ENCODE assay signal across 39 mouse cellular contexts in genomic region chr7:108671058-108671457, GRCm38 (mm10). TPM values are rescaled to one million over a fixed set of nuclear protein-coding genes. Genes with fewer than 3 reads are reported as not detected.
"Had no signal": no experiment of that assay in that cellular context is flagged by ENCODE, and none has a peak within 500 bp of the region (broad histone marks: within the 10 kb centered on the region; RNA-seq: fewer than 3 reads in every experiment).

No protein-coding gene starts in this region.

- ATAC-seq: hindbrain, embryonic 16.5 days; hindbrain, postnatal 0 days; inflammation-experienced regulatory T-cells, adult 6 months had no signal

- H3K9ac ChIP-seq: heart, embryonic 12.5 days; heart, embryonic 13.5 days; heart, embryonic 15.5 days; hindbrain, embryonic 12.5 days; hindbrain, embryonic 14.5 days; hindbrain, embryonic 15.5 days had no signal

- H3K4me3 ChIP-seq: heart, adult 2 months; heart, embryonic 10.5 days; heart, embryonic 12.5 days; heart, embryonic 13.5 days; heart, embryonic 15.5 days; hindbrain, embryonic 10.5 days; hindbrain, embryonic 12.5 days; hindbrain, embryonic 15.5 days; layer of hippocampus, adult 2 months; left cerebral cortex, adult 2 months had no signal

- H3K36me3 ChIP-seq: heart, embryonic 10.5 days; heart, embryonic 12.5 days; heart, embryonic 13.5 days; heart, embryonic 15.5 days; hindbrain, embryonic 10.5 days; hindbrain, embryonic 12.5 days; hindbrain, embryonic 15.5 days had no signal

- H3K4me2 ChIP-seq: heart, embryonic 11.5 days; heart, embryonic 12.5 days; heart, embryonic 13.5 days; heart, embryonic 15.5 days; hindbrain, embryonic 12.5 days; hindbrain, embryonic 14.5 days; hindbrain, embryonic 15.5 days had no signal

- H3K27me3 ChIP-seq: heart, embryonic 12.5 days; heart, embryonic 13.5 days; heart, embryonic 15.5 days; hindbrain, embryonic 12.5 days; hindbrain, embryonic 15.5 days had no signal

- H3K9me3 ChIP-seq: heart, embryonic 10.5 days; heart, embryonic 15.5 days; hindbrain, embryonic 12.5 days; hindbrain, embryonic 15.5 days had no signal

- H3K4me1 ChIP-seq: heart, embryonic 10.5 days; heart, embryonic 12.5 days; heart, embryonic 13.5 days; heart, embryonic 15.5 days; hindbrain, embryonic 10.5 days; hindbrain, embryonic 12.5 days; hindbrain, embryonic 15.5 days had no signal

- DNase-seq: heart, adult 2 months; heart, postnatal 10 days; heart, postnatal 14 days; heart, postnatal 36 days; heart, postnatal 4 days; kidney, adult 11 months; kidney, adult 18-20 months; kidney, adult 2 months; kidney, adult 8-10 months; kidney, adult 9 months; kidney, postnatal 10 days; kidney, postnatal 14 days; kidney, postnatal 25 days; kidney, postnatal 36 days; kidney, postnatal 4 days; layer of hippocampus, adult 9-11 months; layer of hippocampus, postnatal 36 days had no signal

- H3K27ac ChIP-seq: heart, adult 2 months; heart, embryonic 10.5 days; heart, embryonic 13.5 days; heart, embryonic 15.5 days; hindbrain, embryonic 10.5 days; hindbrain, embryonic 12.5 days; hindbrain, embryonic 14.5 days; hindbrain, embryonic 15.5 days; hindbrain, postnatal 0 days; kidney, postnatal 0 days; layer of hippocampus, adult 2 months; left cerebral cortex, adult 2 months had no signal

RNA-seq across cellular contexts. Expression of gene Olfr510, which starts 4.8 kb away (rescaled TPM):
- polyA plus RNA-seq: heart, adult 2 months; heart, embryonic 10.5 days; heart, embryonic 11.5 days; heart, embryonic 12.5 days; heart, embryonic 13.5 days; heart, embryonic 14.5 days; heart, embryonic 15.5 days; heart, embryonic 16.5 days; heart, postnatal 0 days; hindbrain, embryonic 10.5 days; hindbrain, embryonic 11.5 days; hindbrain, embryonic 12.5 days; hindbrain, embryonic 14.5 days; hindbrain, embryonic 15.5 days; hindbrain, embryonic 16.5 days; hindbrain, postnatal 0 days; inflammation-experienced regulatory T-cells, adult 6 months; intestine, embryonic 14.5 days; kidney, adult 2 months; kidney, embryonic 14.5 days; kidney, embryonic 16.5 days; kidney, postnatal 0 days had no signal

RNA-seq across cellular contexts. Expression of gene Olfr509, which starts 19.4 kb away (rescaled TPM):
- polyA plus RNA-seq: heart, adult 2 months; heart, embryonic 10.5 days; heart, embryonic 11.5 days; heart, embryonic 12.5 days; heart, embryonic 13.5 days; heart, embryonic 14.5 days; heart, embryonic 15.5 days; heart, embryonic 16.5 days; heart, postnatal 0 days; hindbrain, embryonic 10.5 days; hindbrain, embryonic 11.5 days; hindbrain, embryonic 12.5 days; hindbrain, embryonic 14.5 days; hindbrain, embryonic 15.5 days; hindbrain, embryonic 16.5 days; hindbrain, postnatal 0 days; inflammation-experienced regulatory T-cells, adult 6 months; intestine, embryonic 14.5 days; kidney, adult 2 months; kidney, embryonic 14.5 days; kidney, embryonic 16.5 days; kidney, postnatal 0 days had no signal

RNA-seq across cellular contexts. Expression of gene Olfr508, which starts 41.3 kb away (rescaled TPM):
- polyA plus RNA-seq: heart, adult 2 months; heart, embryonic 10.5 days; heart, embryonic 11.5 days; heart, embryonic 12.5 days; heart, embryonic 13.5 days; heart, embryonic 14.5 days; heart, embryonic 15.5 days; heart, embryonic 16.5 days; heart, postnatal 0 days; hindbrain, embryonic 10.5 days; hindbrain, embryonic 11.5 days; hindbrain, embryonic 12.5 days; hindbrain, embryonic 14.5 days; hindbrain, embryonic 15.5 days; hindbrain, embryonic 16.5 days; hindbrain, postnatal 0 days; inflammation-experienced regulatory T-cells, adult 6 months; intestine, embryonic 14.5 days; kidney, adult 2 months; kidney, embryonic 14.5 days; kidney, embryonic 16.5 days; kidney, postnatal 0 days had no signal

RNA-seq across cellular contexts. Expression of gene Olfr512, which starts 42.1 kb away (rescaled TPM):
- polyA plus RNA-seq: heart, adult 2 months; heart, embryonic 10.5 days; heart, embryonic 11.5 days; heart, embryonic 12.5 days; heart, embryonic 13.5 days; heart, embryonic 14.5 days; heart, embryonic 15.5 days; heart, embryonic 16.5 days; heart, postnatal 0 days; hindbrain, embryonic 10.5 days; hindbrain, embryonic 11.5 days; hindbrain, embryonic 12.5 days; hindbrain, embryonic 14.5 days; hindbrain, embryonic 15.5 days; hindbrain, embryonic 16.5 days; hindbrain, postnatal 0 days; inflammation-experienced regulatory T-cells, adult 6 months; intestine, embryonic 14.5 days; kidney, adult 2 months; kidney, embryonic 14.5 days; kidney, embryonic 16.5 days; kidney, postnatal 0 days had no signal

RNA-seq across cellular contexts. Expression of gene Olfr507, which starts 49.4 kb away (rescaled TPM):
- polyA plus RNA-seq: heart, adult 2 months; heart, embryonic 10.5 days; heart, embryonic 11.5 days; heart, embryonic 12.5 days; heart, embryonic 13.5 days; heart, embryonic 14.5 days; heart, embryonic 15.5 days; heart, embryonic 16.5 days; heart, postnatal 0 days; hindbrain, embryonic 10.5 days; hindbrain, embryonic 11.5 days; hindbrain, embryonic 12.5 days; hindbrain, embryonic 14.5 days; hindbrain, embryonic 15.5 days; hindbrain, embryonic 16.5 days; hindbrain, postnatal 0 days; inflammation-experienced regulatory T-cells, adult 6 months; intestine, embryonic 14.5 days; kidney, adult 2 months; kidney, embryonic 14.5 days; kidney, embryonic 16.5 days; kidney, postnatal 0 days had no signal
